Mouse (Mus musculus) inflammation-experienced regulatory T-cells (primary cell): ENCODE measurements around the gene Pip. TPM values are rescaled to one million over a fixed set of nuclear protein-coding genes. Genes with fewer than 3 reads are reported as not detected.

Experiments
- polyA plus RNA-seq, 2 experiments: library from polyadenylated mRNA; unstranded; fragments of 100-300 nt; shearing (Covaris generic); gene quantifications; one replicate each; pipeline ENCODE4 v1.2.1; 2017

The Pip gene
- polyA plus RNA-seq, result 1,000 to 10,000 TPM in 1 of 2 experiments, not detected in 1; 1,853 TPM

GRCm38 (mm10) chr6:41847235-41847634, at the start of gene Pip:
Gene Pip (plus strand): TSS chr6:41847535.

GRCm38 (mm10) chr6:41852689-41853088, 5.4 kb downstream of the Pip start, which contains the start of gene Sval2:
Gene Sval2 (plus strand): TSS chr6:41852989.

Other genes with a start within 250 kb of the Pip start
- 10 to 100 TPM; 44.4 to 88.9 TPM for gene Ephb6, start 242.1 kb upstream of the Pip start, polyA plus RNA-seq
- gene Trpv6, start 211.1 kb upstream of the Pip start, polyA plus RNA-seq, result 1 to 10 TPM in 1 of 2 experiments, under 1 TPM in 1; 0.39 to 1.4 TPM
- gene Trpv5, start 166.8 kb upstream of the Pip start, polyA plus RNA-seq, result under 1 TPM; 0.10 to 0.18 TPM
- gene Llcfc1, start 163.1 kb upstream of the Pip start, polyA plus RNA-seq, result not detected
- gene Kel, start 143.2 kb upstream of the Pip start, polyA plus RNA-seq, result under 1 TPM in 1 of 2 experiments, not detected in 1; 0.47 TPM
- under 1 TPM in 1 of 2 experiments, not detected in 1; 0.06 TPM for gene Olfr459, start 72.4 kb upstream of the Pip start, polyA plus RNA-seq
- under 1 TPM in 1 of 2 experiments, not detected in 1; 0.55 TPM for gene Sval2, start 5.5 kb downstream of the Pip start, polyA plus RNA-seq
- not detected for gene Sval1, start 104.1 kb downstream of the Pip start, polyA plus RNA-seq
- gene Sval3, start 120.6 kb downstream of the Pip start, polyA plus RNA-seq, result not detected
- gene Sva, start 190.9 kb downstream of the Pip start, polyA plus RNA-seq, result not detected